Mouse (Mus musculus) leukemia stem cell, adult 10-12 weeks (primary cell): ENCODE results near the gene Gnai2. TPM values are rescaled to one million over a fixed set of nuclear protein-coding genes. Genes with fewer than 3 reads are reported as not detected.

Experiments
- polyA plus RNA-seq: library from polyadenylated mRNA; stranded (reverse); fragments of >175 nt; gene quantifications from 2 replicates; pipeline ENCODE4 v1.2.3, GENCODE M21; 2012; ENCODE audit warnings: low replicate concordance

The Gnai2 gene
- polyA plus RNA-seq, result 672 and 886 TPM in 2 replicates

GRCm38 (mm10) chr9:107635279-107636028 is at the start of gene Gnai2:
TSS of gene Gnai2 (minus strand) at chr9:107635367.

DNA sequence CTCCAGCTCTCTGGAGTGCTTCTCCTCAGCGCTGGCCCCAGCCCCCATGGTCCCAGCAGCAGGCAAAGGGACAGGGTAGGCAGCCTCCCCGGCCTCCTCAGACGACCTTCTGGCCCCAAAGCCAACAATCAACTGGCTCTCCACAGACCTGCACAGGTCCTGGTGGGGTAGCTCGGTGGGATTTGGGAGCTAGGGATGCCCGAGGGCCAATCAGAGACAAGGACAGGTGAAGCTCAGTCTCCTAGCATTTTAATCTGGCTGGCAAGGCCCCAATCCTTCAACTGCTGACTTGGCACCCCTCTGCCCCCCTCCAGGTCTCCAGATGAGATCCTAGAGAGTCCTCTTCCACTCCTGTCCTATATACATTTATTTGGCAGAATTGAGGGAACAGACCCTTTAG is 44.3 kb upstream of the Gnai2 start, which contains the start of gene Gnat1:
TSS of gene Gnat1 (minus strand) at position 212 of the 400 bp plus-strand sequence.

GRCm38 (mm10) chr9:107669480-107669945 is 34.3 kb upstream of the Gnai2 start, which contains the start of gene Slc38a3:
TSS of gene Slc38a3 (minus strand) at chr9:107669530.

DNA sequence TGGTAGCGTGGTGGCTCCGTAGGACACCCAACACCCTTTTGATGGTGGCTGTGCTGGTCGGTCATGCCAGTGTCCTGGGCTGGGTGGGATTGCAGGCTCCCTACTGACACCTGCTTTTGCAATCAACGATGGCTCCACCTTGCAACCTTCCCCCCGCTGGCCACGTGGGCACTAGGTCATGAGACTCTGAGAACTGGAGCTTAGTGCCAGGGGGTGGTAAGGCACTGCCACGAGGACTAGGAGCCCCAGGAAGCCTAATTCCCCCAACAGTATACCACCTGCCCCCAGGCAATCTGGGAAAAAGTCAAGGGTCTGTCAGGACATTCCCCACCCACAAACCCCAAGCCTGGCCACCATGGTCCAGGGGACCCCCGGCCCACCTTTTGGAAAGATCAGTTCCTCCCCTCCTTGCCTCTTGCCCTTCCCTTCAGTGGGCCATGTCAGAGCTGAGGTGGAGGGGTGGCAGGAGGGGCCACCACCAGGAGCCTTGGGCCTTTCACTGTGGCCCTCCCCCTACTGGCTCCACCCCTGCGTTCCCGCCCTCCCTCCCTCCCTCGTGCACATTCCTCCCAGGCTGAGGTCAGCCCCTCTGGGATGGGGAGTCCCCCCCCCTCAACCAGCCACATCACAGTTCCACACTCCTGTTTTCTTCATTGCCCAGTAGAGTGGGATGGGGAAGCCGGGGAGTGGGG is 26.3 kb downstream of the Gnai2 start, which contains the start of gene Sema3b:
TSS of gene Sema3b (minus strand) at position 489 of the 692 bp plus-strand sequence.

GRCm38 (mm10) chr9:107586974-107587832 is 48.0 kb downstream of the Gnai2 start, which contains the start of gene Ifrd2:
TSS of gene Ifrd2 (plus strand) at chr9:107587642.

DNA sequence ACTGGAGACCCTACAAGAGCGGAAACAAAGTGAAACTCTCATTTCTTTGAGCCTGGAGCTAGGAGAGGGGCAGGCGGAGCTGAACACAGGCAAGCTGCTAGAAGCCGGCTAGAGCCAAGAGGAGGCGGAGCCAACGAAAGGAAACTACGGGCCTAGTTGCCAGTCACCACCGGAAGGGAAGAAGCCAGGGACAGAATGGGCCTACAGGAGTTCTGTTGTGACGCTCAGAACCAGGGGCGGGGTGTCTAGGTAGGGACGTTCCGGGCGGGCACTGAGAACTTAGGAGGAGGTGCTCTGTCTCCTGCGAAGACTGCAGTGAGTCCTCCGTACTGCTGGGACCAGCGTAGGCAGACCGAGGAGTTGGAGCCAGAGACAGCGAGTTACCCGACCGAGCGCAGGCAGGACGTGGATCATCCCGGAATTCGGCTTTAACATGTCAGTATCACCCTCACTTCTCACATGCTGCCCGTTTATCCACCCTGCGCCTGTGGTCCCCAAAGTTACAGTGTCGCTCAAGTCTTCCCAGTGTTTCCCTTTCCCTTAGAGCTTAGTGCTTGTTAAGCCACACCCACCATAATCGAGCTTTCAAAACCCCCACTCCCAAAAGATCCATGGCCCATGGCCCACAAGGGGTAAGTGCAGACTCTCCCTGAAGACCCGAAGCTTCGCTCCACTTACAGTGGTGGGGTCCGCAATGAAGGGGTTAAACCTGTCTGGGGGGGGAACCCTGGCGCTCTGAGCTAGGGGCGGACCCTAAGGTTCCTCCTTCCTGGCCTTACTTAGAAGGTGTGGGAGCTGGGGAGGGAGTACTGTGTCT is 54.5 kb downstream of the Gnai2 start, which contains the start of gene Hyal3:
TSS of gene Hyal3 (plus strand) at position 318 of the 817 bp plus-strand sequence.

DNA sequence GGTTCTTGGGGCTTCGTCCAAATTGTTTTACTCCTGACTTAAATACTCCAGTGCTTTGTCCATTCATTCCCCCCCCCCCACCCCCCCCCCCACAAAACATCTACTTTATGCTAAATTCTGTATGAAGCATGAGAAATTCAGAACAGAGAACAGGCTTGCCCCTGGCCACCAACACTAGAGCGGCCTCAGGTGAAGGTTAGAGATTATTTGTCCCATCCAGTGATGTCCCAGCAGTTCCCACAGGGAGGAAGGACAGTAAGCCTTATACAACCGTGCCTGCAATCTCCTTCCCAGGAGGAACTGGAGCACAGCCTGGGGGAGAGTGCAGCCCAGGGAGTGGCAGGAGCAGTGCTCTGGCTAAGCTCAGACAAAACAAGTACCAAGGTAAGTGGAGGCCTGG is 56.6 kb downstream of the Gnai2 start, which contains the start of gene Naa80:
TSS of gene Naa80 (plus strand) at position 301 of the 400 bp plus-strand sequence.

GRCm38 (mm10) chr9:107576357-107577107 is 58.6 kb downstream of the Gnai2 start, which contains the start of gene Hyal1:
TSS of gene Hyal1 (plus strand) at chr9:107576927.

GRCm38 (mm10) chr9:107567702-107568319 is 67.4 kb downstream of the Gnai2 start, which contains the start of gene Hyal2:
TSS of gene Hyal2 (plus strand) at chr9:107567945.

Other genes starting within 250 kb of the Gnai2 start
- 0.28 and 4.1 TPM in 2 replicates for gene Cacna2d2, start 235.8 kb downstream of the Gnai2 start, polyA plus RNA-seq
- gene Tmem115, start 101.4 kb downstream of the Gnai2 start, polyA plus RNA-seq, result 35.1 and 38.3 TPM in 2 replicates
- gene Cyb561d2, start 93.2 kb downstream of the Gnai2 start, polyA plus RNA-seq, result 13.2 and 19.1 TPM in 2 replicates
- 0.42 and 1.4 TPM in 2 replicates for gene Nprl2, start 93.1 kb downstream of the Gnai2 start, polyA plus RNA-seq
- gene Zmynd10, start 88.1 kb downstream of the Gnai2 start, polyA plus RNA-seq, result 2.2 TPM in 1 of 2 replicates, not detected in the other
- 12.4 and 15.7 TPM in 2 replicates for gene Rassf1, start 83.8 kb downstream of the Gnai2 start, polyA plus RNA-seq
- 39.9 and 55.8 TPM in 2 replicates for gene Tusc2, start 72.1 kb downstream of the Gnai2 start, polyA plus RNA-seq
- gene Hyal2, start 67.4 kb downstream of the Gnai2 start, polyA plus RNA-seq, result 67.5 and 96.1 TPM in 2 replicates
- gene Hyal1, start 58.4 kb downstream of the Gnai2 start, polyA plus RNA-seq, result 3.4 and 3.5 TPM in 2 replicates
- gene Naa80, start 56.5 kb downstream of the Gnai2 start, polyA plus RNA-seq, result 94.0 and 121 TPM in 2 replicates
- gene Hyal3, start 54.5 kb downstream of the Gnai2 start, polyA plus RNA-seq, result 1.1 TPM in 1 of 2 replicates, not detected in the other
- 258 and 340 TPM in 2 replicates for gene Ifrd2, start 47.7 kb downstream of the Gnai2 start, polyA plus RNA-seq
- gene Sema3b, start 26.1 kb downstream of the Gnai2 start, polyA plus RNA-seq, result not detected in 2 replicates
- not detected in 2 replicates for gene Slc38a3, start 34.2 kb upstream of the Gnai2 start, polyA plus RNA-seq
- not detected in 2 replicates for gene Gnat1, start 44.3 kb upstream of the Gnai2 start, polyA plus RNA-seq
- gene Sema3f, start 75.1 kb upstream of the Gnai2 start, polyA plus RNA-seq, result 7.2 and 12.4 TPM in 2 replicates
- 23.3 and 38.8 TPM in 2 replicates for gene Rbm5, start 135.6 kb upstream of the Gnai2 start, polyA plus RNA-seq
- gene Rbm6, start 237.9 kb upstream of the Gnai2 start, polyA plus RNA-seq, result 10.8 and 14.4 TPM in 2 replicates